Mouse (Mus musculus) liver, embryonic 14.5 days (tissue): Measurements from ENCODE around the gene Ptprd.

Experiments
- CTCF ChIP-seq: IDR thresholded peaks from 2 replicates; pipeline ENCODE4 v1.5.1; 2016; ENCODE audit warnings: antibody characterized with exemption, low read depth, control low read depth
- EP300 ChIP-seq: IDR thresholded peaks from 2 replicates; pipeline ENCODE4 v1.6.1; 2016; ENCODE audit warnings: antibody characterized with exemption, low read depth

DNA sequence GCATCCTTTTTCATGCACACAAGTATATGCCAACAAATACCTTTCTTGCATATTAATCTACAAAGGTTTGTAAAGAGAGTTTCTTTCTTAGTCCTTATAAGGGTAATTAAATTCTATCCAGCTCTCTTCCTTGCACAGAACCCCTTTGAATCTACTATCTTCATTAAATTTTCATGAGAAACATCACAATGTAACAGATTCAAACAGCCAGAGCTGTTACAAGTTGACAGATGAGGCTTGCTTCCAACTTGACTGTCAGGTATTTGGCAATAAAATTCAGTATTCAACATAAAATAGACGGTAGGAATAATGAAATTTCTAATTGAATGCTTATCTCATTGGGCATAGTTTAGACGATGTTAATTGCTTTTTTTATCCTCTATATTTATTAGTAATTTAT, 2067.4 kb downstream of the Ptprd start:
- TF ChIP-seq CTCF (no peak), EP300 (no peak)
